7 mouse cellular contexts compared by ENCODE assay signal in the genomic region with DNA sequence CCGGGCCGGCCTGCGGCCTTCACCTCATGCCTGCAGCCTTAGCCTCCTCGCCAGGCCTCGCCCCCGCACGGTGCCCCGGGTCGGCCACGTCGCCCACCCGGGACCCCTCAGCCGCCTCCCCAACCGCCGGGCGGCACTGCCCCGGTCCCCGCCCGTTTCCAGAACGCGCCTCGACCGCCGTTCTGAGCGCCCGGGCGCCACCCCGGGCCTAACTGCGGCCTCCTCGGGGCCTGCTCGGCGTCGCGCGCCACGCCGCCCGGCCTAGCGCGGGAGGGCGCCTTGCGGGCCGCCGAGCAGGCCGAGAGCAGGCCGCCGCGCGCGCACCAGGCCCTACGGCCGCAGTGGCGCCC. TPM values are rescaled to one million over a fixed set of nuclear protein-coding genes. Genes with fewer than 3 reads are reported as not detected.
DNase-seq lines count a peak whose midpoint lies in the region; ATAC-seq lines count a peak whose summit lies in the region.

No protein-coding gene starts in this region.

- WGBS in lung, embryonic 15.5 days, result 13% methylated on average over 29 of the region's 53 CpGs
- WGBS in embryonic facial prominence, embryonic 12.5 days, result 20% methylated on average over 49 of the region's 53 CpGs
- WGBS in hindbrain, embryonic 14.5 days, result 17% methylated on average over 40 of the region's 53 CpGs
- 22% methylated on average over 32 of the region's 53 CpGs for WGBS in midbrain, embryonic 16.5 days

- peaks cover 23% of the 10 kb centered on the region; the same call in 1 of the 2 replicates for H3K27me3 ChIP-seq in lung, embryonic 15.5 days
- H3K27me3 ChIP-seq in embryonic facial prominence, embryonic 12.5 days, result peaks cover 21% of the 10 kb centered on the region
- H3K27me3 ChIP-seq in hindbrain, embryonic 14.5 days (ENCODE audit: control insufficient read depth, insufficient read depth, low read length), result peaks cover 65% of the 10 kb centered on the region
- peaks cover 9% of the 10 kb centered on the region for H3K27me3 ChIP-seq in midbrain, embryonic 16.5 days (ENCODE audit: control insufficient read depth, insufficient read depth, low read depth, low read length)

- no peak for DNase-seq in lung, postnatal 25 days (ENCODE audit: low spot score)
- DNase-seq in hindbrain, embryonic 14.5 days (ENCODE audit: low spot score), result peak; percentile 25
- DNase-seq in cerebellum, adult 8-10 months, result no peak
- DNase-seq in thymus, postnatal 14 days, result no peak

- ATAC-seq in lung, embryonic 15.5 days (ENCODE audit: borderline replicate concordance, extremely low read depth, low FRiP score, low TSS enrichment), result no peak; the same call in 1 of the 2 replicates
- ATAC-seq in embryonic facial prominence, embryonic 12.5 days (ENCODE audit: insufficient number of reproducible peaks, insufficient read depth, low FRiP score, low TSS enrichment), result peak; percentile 75
- ATAC-seq in hindbrain, embryonic 14.5 days (ENCODE audit: low FRiP score), result no peak; the same call in none of the 2 replicates
- peak; percentile 81 for ATAC-seq in midbrain, embryonic 16.5 days

- H3K4me3 ChIP-seq in lung, embryonic 15.5 days, result peak overlapping the region; percentile 62
- peak overlapping the region; percentile 56 for H3K4me3 ChIP-seq in embryonic facial prominence, embryonic 12.5 days
- peak overlapping the region; percentile 56 for H3K4me3 ChIP-seq in hindbrain, embryonic 14.5 days (replicated peaks; ENCODE audit: low read length)
- peak overlapping the region; percentile 57 for H3K4me3 ChIP-seq in midbrain, embryonic 16.5 days (ENCODE audit: low read depth, low read length)

- H3K9me3 ChIP-seq in lung, embryonic 15.5 days, result no peaks in the 10 kb centered on the region
- no peaks in the 10 kb centered on the region for H3K9me3 ChIP-seq in embryonic facial prominence, embryonic 12.5 days
- H3K9me3 ChIP-seq in hindbrain, embryonic 14.5 days (ENCODE audit: control insufficient read depth, low read length), result no peaks in the 10 kb centered on the region
- no peaks in the 10 kb centered on the region for H3K9me3 ChIP-seq in midbrain, embryonic 16.5 days (replicated peaks; ENCODE audit: control insufficient read depth, low read length, poor library complexity, severe bottlenecking)

- H3K4me1 ChIP-seq in lung, embryonic 15.5 days, result no peaks in the 10 kb centered on the region
- H3K4me1 ChIP-seq in embryonic facial prominence, embryonic 12.5 days, result no peaks in the 10 kb centered on the region
- no peaks in the 10 kb centered on the region for H3K4me1 ChIP-seq in hindbrain, embryonic 14.5 days (replicated peaks; ENCODE audit: control insufficient read depth, insufficient read depth, low read length)
- H3K4me1 ChIP-seq in midbrain, embryonic 16.5 days (ENCODE audit: control insufficient read depth, insufficient read depth, low read length), result peaks cover 8% of the 10 kb centered on the region

- peak overlapping the region; percentile 88 for H3K9ac ChIP-seq in lung, embryonic 15.5 days
- peak overlapping the region; percentile 91 for H3K9ac ChIP-seq in embryonic facial prominence, embryonic 12.5 days
- H3K9ac ChIP-seq in hindbrain, embryonic 14.5 days, result peak overlapping the region; percentile 88
- H3K9ac ChIP-seq in midbrain, embryonic 16.5 days (ENCODE audit: low read depth, low read length), result peak overlapping the region; percentile 89

- peak overlapping the region; percentile 99 for H3K27ac ChIP-seq in lung, embryonic 15.5 days
- peak overlapping the region; percentile 100 for H3K27ac ChIP-seq in embryonic facial prominence, embryonic 12.5 days
- peak overlapping the region; percentile 99 for H3K27ac ChIP-seq in hindbrain, embryonic 14.5 days
- peak overlapping the region; percentile 98 for H3K27ac ChIP-seq in midbrain, embryonic 16.5 days (ENCODE audit: low read length)

- no peaks in the 10 kb centered on the region for H3K36me3 ChIP-seq in lung, embryonic 15.5 days
- H3K36me3 ChIP-seq in embryonic facial prominence, embryonic 12.5 days, result no peaks in the 10 kb centered on the region
- H3K36me3 ChIP-seq in hindbrain, embryonic 14.5 days (replicated peaks; ENCODE audit: control insufficient read depth, insufficient read depth), result no peaks in the 10 kb centered on the region
- H3K36me3 ChIP-seq in midbrain, embryonic 16.5 days (ENCODE audit: control insufficient read depth, insufficient read depth, low read length), result no peaks in the 10 kb centered on the region

- H3K4me2 ChIP-seq in lung, embryonic 15.5 days, result peak overlapping the region; percentile 33; the same call in 1 of the 2 replicates
- peak overlapping the region; percentile 40 for H3K4me2 ChIP-seq in embryonic facial prominence, embryonic 12.5 days (replicated peaks)
- peak overlapping the region; percentile 45 for H3K4me2 ChIP-seq in hindbrain, embryonic 14.5 days (replicated peaks)
- H3K4me2 ChIP-seq in midbrain, embryonic 16.5 days (ENCODE audit: low read length), result peak overlapping the region; percentile 48

RNA-seq across cellular contexts. Expression of gene Zfx, which starts 0.8 kb away (rescaled TPM):
- 33.9 and 36.7 TPM in 2 replicates for polyA plus RNA-seq in lung, embryonic 15.5 days (2015; fragmentation: Nextera tagmentation; extraction: Ambion mirVana)
- polyA plus RNA-seq in embryonic facial prominence, embryonic 12.5 days (2016; fragmentation: Nextera tagmentation; extraction: Ambion mirVana), result 27.9 and 31.2 TPM in 2 replicates
- polyA plus RNA-seq in hindbrain, embryonic 14.5 days (2014; fragmentation: Nextera tagmentation; extraction: Ambion mirVana), result 22.6 and 26.0 TPM in 2 replicates
- polyA plus RNA-seq in midbrain, embryonic 16.5 days (2015; fragmentation: Nextera tagmentation; extraction: Ambion mirVana), result 18.2 and 19.3 TPM in 2 replicates

Comparison
In these comparisons a context has a peak if more than half of its experiments do, and no peak if none do; other contexts are left out.
1. ATAC-seq: peak in embryonic facial prominence, embryonic 12.5 days (single experiment) and midbrain, embryonic 16.5 days (single experiment); none in lung, embryonic 15.5 days (single experiment) and hindbrain, embryonic 14.5 days (single experiment).
2. Peak in every context shown above with its lines, with median percentiles within 50 percentile points of each other: H3K27ac ChIP-seq, H3K4me2 ChIP-seq, H3K4me3 ChIP-seq and H3K9ac ChIP-seq.